Mouse (Mus musculus): ENCODE data around the gene Slirp. TPM values are rescaled to one million over a fixed set of nuclear protein-coding genes. Genes with fewer than 3 reads are reported as not detected.
A peak's percentile ranks its signal among the peaks of the same experiment; 100 is the strongest.

Gene Slirp
- polyA plus RNA-seq, 1 experiment from 2014 or later = 219 TPM

GRCm38 (mm10) chr12:87413179-87413790 is 30.4 kb upstream of the Slirp start:
- Histone ChIP-seq H3K9me3 (replicated peaks) (no peaks in the 10 kb centered on the region), H3K4me2 (no peak overlapping the region), H3K27me3 (replicated peaks) (peaks cover 5% of the 10 kb centered on the region), H3K4me3 (no peak overlapping the region), H3K36me3 (no peaks in the 10 kb centered on the region), H3K9ac (no peak overlapping the region), H3K27ac (no peak overlapping the region), H3K4me1 (peaks cover 22% of the 10 kb centered on the region)
- WGBS (ENCODE audit: insufficient replicate concordance) = 8% methylated on average over 4 of the region's 4 CpGs
- ATAC-seq = peak; percentile 46; the same call in 1 of the 2 replicates

- no peak overlapping the region for H3K4me3 ChIP-seq
- H3K4me1 ChIP-seq = peaks cover 25% of the 10 kb centered on the region
- H3K9ac ChIP-seq = no peak overlapping the region
- H3K27me3 ChIP-seq (replicated peaks) = peaks cover 5% of the 10 kb centered on the region
- no peak for ATAC-seq
- 48% methylated on average over 4 of the region's 4 CpGs for WGBS (ENCODE audit: insufficient replicate concordance)
- H3K27ac ChIP-seq = no peak overlapping the region
- no peak overlapping the region for H3K4me2 ChIP-seq
- H3K36me3 ChIP-seq = no peaks in the 10 kb centered on the region
- no peaks in the 10 kb centered on the region for H3K9me3 ChIP-seq (replicated peaks)
Measured at GRCm38 (mm10) chr12:87415358-87415757, 28.3 kb upstream of the Slirp start.

DNA sequence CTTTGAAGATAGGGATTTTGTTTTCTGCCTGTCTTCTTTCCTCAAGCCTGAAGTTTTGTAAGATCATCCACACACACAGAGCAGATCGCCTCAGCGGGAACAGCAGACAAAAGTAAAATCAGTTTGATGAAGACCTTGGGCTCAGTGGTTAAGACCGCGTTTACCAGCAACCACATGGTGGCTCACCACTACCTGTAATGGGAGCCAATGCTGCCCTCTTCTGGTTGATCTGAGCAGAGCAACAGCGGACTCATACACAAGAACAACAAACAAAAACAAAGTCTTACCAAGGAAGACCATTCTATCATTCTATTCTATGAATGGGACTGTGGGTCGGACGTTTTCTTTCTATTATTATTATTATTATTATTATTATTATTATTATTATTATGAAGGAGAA is 27.0 kb upstream of the Slirp start:
- peak; percentile 61 for ATAC-seq
- no peak overlapping the region for H3K27ac ChIP-seq
- H3K4me1 ChIP-seq = peaks cover 16% of the 10 kb centered on the region
- WGBS (ENCODE audit: insufficient replicate concordance) = 8% methylated on average over 7 of the region's 7 CpGs
- H3K4me3 ChIP-seq = no peak overlapping the region
- no peak overlapping the region for H3K4me2 ChIP-seq
- H3K27me3 ChIP-seq (replicated peaks) = peaks cover 5% of the 10 kb centered on the region
- H3K36me3 ChIP-seq = no peaks in the 10 kb centered on the region
- H3K9me3 ChIP-seq (replicated peaks) = no peaks in the 10 kb centered on the region
- no peak overlapping the region for H3K9ac ChIP-seq

DNA sequence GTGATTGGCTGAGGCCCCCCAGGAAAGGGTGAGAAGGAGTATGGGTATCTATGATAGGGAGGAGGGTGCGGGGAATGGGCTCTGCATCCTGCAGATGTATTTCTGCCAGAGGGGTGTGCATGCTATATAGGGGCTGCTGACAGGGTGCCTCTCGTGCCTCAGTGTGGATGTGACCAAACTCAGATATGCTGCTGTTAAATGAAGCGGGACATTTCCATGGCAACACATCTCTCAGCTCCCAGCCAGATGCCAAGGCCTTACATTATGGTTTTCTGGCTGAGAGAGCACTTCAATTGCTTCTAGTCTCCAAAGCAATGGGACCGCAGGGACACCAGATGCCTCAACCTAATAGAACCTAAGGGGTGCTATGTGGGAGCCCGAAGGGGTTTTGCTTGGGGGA is 24.8 kb upstream of the Slirp start:
- Histone ChIP-seq H3K9me3 (replicated peaks) (no peaks in the 10 kb centered on the region), H3K4me3 (no peak overlapping the region), H3K36me3 (peaks cover 17% of the 10 kb centered on the region), H3K9ac (no peak overlapping the region), H3K27me3 (replicated peaks) (peaks cover 5% of the 10 kb centered on the region), H3K4me2 (no peak overlapping the region), H3K27ac (no peak overlapping the region), H3K4me1 (peaks cover 17% of the 10 kb centered on the region)
- WGBS (ENCODE audit: insufficient replicate concordance) = 77% methylated on average over 5 of the region's 5 CpGs
- ATAC-seq = no peak

- H3K9me3 ChIP-seq (replicated peaks) = no peaks in the 10 kb centered on the region
- peaks cover 5% of the 10 kb centered on the region for H3K27me3 ChIP-seq (replicated peaks)
- 56% methylated on average over 12 of the region's 12 CpGs for WGBS (ENCODE audit: insufficient replicate concordance)
- H3K4me3 ChIP-seq = no peak overlapping the region
- H3K36me3 ChIP-seq = peaks cover 27% of the 10 kb centered on the region
- no peak overlapping the region for H3K9ac ChIP-seq
- peaks cover 17% of the 10 kb centered on the region for H3K4me1 ChIP-seq
- H3K27ac ChIP-seq = no peak overlapping the region
- no peak overlapping the region for H3K4me2 ChIP-seq
- no peak; the same call in 1 of the 2 replicates for ATAC-seq
Measured at GRCm38 (mm10) chr12:87419974-87420485, 23.7 kb upstream of the Slirp start.

GRCm38 (mm10) chr12:87421708-87422507 is 21.8 kb upstream of the Slirp start:
- Histone ChIP-seq H3K4me2 (no peak overlapping the region), H3K9ac (no peak overlapping the region), H3K27me3 (replicated peaks) (no peaks in the 10 kb centered on the region), H3K36me3 (peaks cover 44% of the 10 kb centered on the region), H3K4me3 (no peak overlapping the region), H3K27ac (no peak overlapping the region), H3K4me1 (peaks cover 17% of the 10 kb centered on the region), H3K9me3 (replicated peaks) (no peaks in the 10 kb centered on the region)
- 61% methylated on average over 5 of the region's 5 CpGs for whole genome bisulfite sequencing (ENCODE audit: insufficient replicate concordance)
- no peak for ATAC-seq

DNA sequence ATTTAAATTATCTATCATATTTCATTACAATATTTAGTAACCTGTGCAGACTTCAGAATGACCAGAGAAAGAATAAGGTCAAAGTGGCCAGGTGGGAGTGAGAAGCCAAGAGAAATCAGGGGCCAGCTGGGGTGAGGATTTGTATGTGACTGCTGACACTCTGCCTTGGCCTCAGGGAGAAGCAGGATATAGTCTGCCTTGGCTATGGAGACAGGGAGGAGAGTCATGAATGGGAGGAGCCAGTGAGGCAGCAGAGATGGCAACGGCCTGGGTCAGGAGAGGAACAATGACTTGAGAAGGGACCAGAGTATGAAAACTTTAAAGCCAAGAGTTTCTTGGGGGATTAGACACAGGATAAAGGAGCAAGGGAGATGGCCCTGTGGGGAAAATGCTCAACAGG is 20.0 kb upstream of the Slirp start:
- H3K9ac ChIP-seq = no peak overlapping the region
- 45% methylated on average over 1 of the region's 1 CpGs for WGBS (ENCODE audit: insufficient replicate concordance)
- H3K4me2 ChIP-seq = no peak overlapping the region
- peaks cover 20% of the 10 kb centered on the region for H3K4me1 ChIP-seq
- ATAC-seq = no peak
- peaks cover 62% of the 10 kb centered on the region for H3K36me3 ChIP-seq
- H3K27ac ChIP-seq = no peak overlapping the region
- no peak overlapping the region for H3K4me3 ChIP-seq
- H3K27me3 ChIP-seq (replicated peaks) = no peaks in the 10 kb centered on the region
- H3K9me3 ChIP-seq (replicated peaks) = no peaks in the 10 kb centered on the region

- no peak for ATAC-seq
- 30% methylated on average over 3 of the region's 3 CpGs for WGBS (ENCODE audit: insufficient replicate concordance)
- Histone ChIP-seq H3K4me2 (no peak overlapping the region), H3K9me3 (replicated peaks) (no peaks in the 10 kb centered on the region), H3K4me1 (peaks cover 17% of the 10 kb centered on the region), H3K27me3 (replicated peaks) (no peaks in the 10 kb centered on the region), H3K36me3 (peaks cover 70% of the 10 kb centered on the region), H3K27ac (no peak overlapping the region), H3K9ac (no peak overlapping the region), H3K4me3 (no peak overlapping the region)
Measured at GRCm38 (mm10) chr12:87424516-87424915, 19.2 kb upstream of the Slirp start.

DNA sequence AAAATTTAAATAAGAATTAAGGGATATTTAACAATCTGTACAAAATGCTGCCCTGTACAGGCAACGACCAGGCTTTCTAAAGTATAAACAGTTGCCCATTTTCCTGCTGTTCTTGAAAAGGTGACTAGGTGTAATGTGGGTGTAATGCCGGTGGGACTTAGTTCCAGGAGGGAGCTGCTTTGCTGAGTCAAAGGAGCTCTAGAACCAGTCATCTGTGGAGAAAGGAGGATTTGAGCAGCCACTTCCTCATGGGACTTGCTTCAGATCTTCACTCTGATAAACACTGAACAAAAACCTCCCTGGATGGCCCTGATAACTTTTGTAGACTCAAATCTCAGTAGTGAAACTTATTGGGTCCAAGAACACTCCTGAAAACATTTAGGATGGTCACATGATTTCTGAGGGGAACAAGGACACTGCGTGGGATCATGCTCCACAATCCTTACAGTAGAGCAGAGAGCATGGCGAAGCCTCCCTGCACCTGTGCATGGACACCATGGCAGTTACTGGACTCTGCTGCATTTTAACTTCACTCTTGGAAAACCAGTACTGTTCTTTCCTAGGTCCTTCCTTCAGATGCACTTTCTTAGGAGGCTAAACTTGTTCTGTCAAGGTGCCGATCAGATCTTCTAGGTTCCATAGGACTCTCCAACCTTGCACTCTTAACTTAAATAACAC is 17.2 kb upstream of the Slirp start:
- Histone ChIP-seq H3K4me3 (no peak overlapping the region), H3K9ac (no peak overlapping the region), H3K36me3 (peaks cover 90% of the 10 kb centered on the region), H3K27ac (no peak overlapping the region), H3K27me3 (replicated peaks) (no peaks in the 10 kb centered on the region), H3K4me2 (no peak overlapping the region), H3K4me1 (peaks cover 7% of the 10 kb centered on the region; the same call in 1 of the 2 replicates), H3K9me3 (replicated peaks) (no peaks in the 10 kb centered on the region)
- 84% methylated on average over 5 of the region's 5 CpGs for WGBS (ENCODE audit: insufficient replicate concordance)
- ATAC-seq = no peak

DNA sequence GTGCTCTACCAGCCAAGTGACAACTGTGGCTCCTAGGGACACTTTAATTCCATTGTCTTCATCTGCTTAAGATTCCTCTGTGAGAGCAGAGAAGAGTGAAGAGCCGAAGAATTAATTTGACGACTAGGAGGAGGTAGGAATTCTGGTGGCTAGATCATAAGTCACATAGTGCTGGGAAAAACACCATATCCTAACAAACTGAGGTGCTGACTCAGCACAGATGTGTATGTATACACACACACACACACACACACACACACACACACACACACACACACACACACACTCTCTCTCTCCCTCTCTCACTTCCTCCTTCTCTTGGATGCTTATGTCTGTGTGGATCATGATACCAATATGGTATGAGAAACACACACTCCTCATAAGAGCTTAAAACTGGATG is 15.4 kb upstream of the Slirp start:
- no peak overlapping the region for H3K4me3 ChIP-seq
- H3K27me3 ChIP-seq (replicated peaks) = no peaks in the 10 kb centered on the region
- no peaks in the 10 kb centered on the region for H3K9me3 ChIP-seq (replicated peaks)
- 85% methylated on average over 2 of the region's 2 CpGs for WGBS (ENCODE audit: insufficient replicate concordance)
- H3K9ac ChIP-seq = no peak overlapping the region
- H3K4me1 ChIP-seq = 0 out of 2 replicates have a peak, but pooled peaks cover 3% of the 10 kb centered on the region
- no peak for ATAC-seq
- peaks cover 97% of the 10 kb centered on the region for H3K36me3 ChIP-seq
- H3K27ac ChIP-seq = no peak overlapping the region
- no peak overlapping the region for H3K4me2 ChIP-seq

GRCm38 (mm10) chr12:87428885-87429284 is 14.8 kb upstream of the Slirp start:
- no peak for ATAC-seq
- Histone ChIP-seq H3K27me3 (replicated peaks) (no peaks in the 10 kb centered on the region), H3K4me2 (no peak overlapping the region)

More at GRCm38 (mm10) chr12:87428885-87429284, 14.8 kb upstream of the Slirp start:
- no peak overlapping the region for H3K9ac ChIP-seq
- H3K9me3 ChIP-seq (replicated peaks) = no peaks in the 10 kb centered on the region
- peaks cover 97% of the 10 kb centered on the region for H3K36me3 ChIP-seq
- 82% methylated on average over 8 of the region's 8 CpGs for WGBS (ENCODE audit: insufficient replicate concordance)
- H3K4me1 ChIP-seq = 0 out of 2 replicates have a peak, but pooled peaks cover 3% of the 10 kb centered on the region
- H3K4me3 ChIP-seq = no peak overlapping the region
- no peak overlapping the region for H3K27ac ChIP-seq

Measured in liver, embryonic 12.5 days (tissue).